Mouse (Mus musculus) cerebellum, postnatal 10 days (tissue): ENCODE data around the gene Gm20388.

ENCODE experiments used
- DNase-seq, 2 experiments: peaks; one replicate each; pipeline ENCODE4 v3.0.0; 2021; ENCODE audit warnings: mixed read lengths in 2 of 2

Gene Gm20388

GRCm38 (mm10) chr8:122319708-122320075 lies 2409.1 kb downstream of the Gm20388 start:
- no peak for DNase-seq

- peak in 1 of 2 experiments; percentile 8 for DNase-seq
Measured at GRCm38 (mm10) chr8:122320541-122320940, 2409.9 kb downstream of the Gm20388 start.

GRCm38 (mm10) chr8:122321455-122321921 lies 2410.8 kb downstream of the Gm20388 start:
- DNase-seq = peak in 1 of 2 experiments; percentile 11

GRCm38 (mm10) chr8:122322126-122322525 lies 2411.5 kb downstream of the Gm20388 start:
- no peak for DNase-seq

- no peak for DNase-seq
Measured at GRCm38 (mm10) chr8:122322792-122323191, 2412.2 kb downstream of the Gm20388 start.

GRCm38 (mm10) chr8:122323951-122324402 lies 2413.3 kb downstream of the Gm20388 start:
- peak; percentile 51 to 61 for DNase-seq

- no peak for DNase-seq
Measured at GRCm38 (mm10) chr8:122325196-122325595, 2414.6 kb downstream of the Gm20388 start.

- no peak for DNase-seq
Measured at GRCm38 (mm10) chr8:122326114-122326542, 2415.5 kb downstream of the Gm20388 start.

GRCm38 (mm10) chr8:122329072-122329471 lies 2418.4 kb downstream of the Gm20388 start:
- peak; percentile 50 to 62 for DNase-seq

GRCm38 (mm10) chr8:122329553-122330239 lies 2419.1 kb downstream of the Gm20388 start:
- DNase-seq = no peak

GRCm38 (mm10) chr8:122330446-122331133 lies 2419.9 kb downstream of the Gm20388 start:
- DNase-seq = no peak

- peak in 1 of 2 experiments; percentile 57 for DNase-seq
Measured at GRCm38 (mm10) chr8:122331134-122331523, 2420.5 kb downstream of the Gm20388 start.

- peak; percentile 91 to 94 for DNase-seq
Measured at GRCm38 (mm10) chr8:122332753-122333506, 2422.3 kb downstream of the Gm20388 start.

GRCm38 (mm10) chr8:122333531-122333930 lies 2422.9 kb downstream of the Gm20388 start:
- no peak for DNase-seq

- peak in 1 of 2 experiments; percentile 54 for DNase-seq
Measured at GRCm38 (mm10) chr8:122334791-122335490, 2424.3 kb downstream of the Gm20388 start.

GRCm38 (mm10) chr8:122335638-122336250 lies 2425.1 kb downstream of the Gm20388 start:
- DNase-seq = peak; percentile 51 to 60

GRCm38 (mm10) chr8:122336251-122336910 lies 2425.7 kb downstream of the Gm20388 start:
- DNase-seq = peak; percentile 78 to 80

GRCm38 (mm10) chr8:122338852-122339251 lies 2428.2 kb downstream of the Gm20388 start:
- peak; percentile 64 to 66 for DNase-seq

- no peak for DNase-seq
Measured at GRCm38 (mm10) chr8:122340761-122341160, 2430.1 kb downstream of the Gm20388 start.

GRCm38 (mm10) chr8:122341790-122342189 lies 2431.1 kb downstream of the Gm20388 start:
- DNase-seq = peak in 1 of 2 experiments; percentile 59

GRCm38 (mm10) chr8:122342362-122342761 lies 2431.7 kb downstream of the Gm20388 start:
- no peak for DNase-seq
